Mouse (Mus musculus) small intestine, adult 2 months (tissue): Measurements from ENCODE around the gene Stk38l. TPM values are rescaled to one million over a fixed set of nuclear protein-coding genes. Genes with fewer than 3 reads are reported as not detected.
A peak's percentile ranks its signal among the peaks of the same experiment; 100 is the strongest.

ENCODE experiments used
- H3K27ac ChIP-seq: fragments of 200-500 bp; 2 replicates; pipeline ENCODE4 v1.5.1; 2012; ENCODE audit warnings: low read depth, low read length, control low read depth, inconsistent platforms; ENCODE audit not compliant: insufficient read depth
- H3K27me3 ChIP-seq: fragments of 200-500 bp; 2 replicates; pipeline ENCODE4 v1.6.1; 2012; ENCODE audit warnings: mild to moderate bottlenecking, moderate library complexity, low read length, inconsistent platforms; ENCODE audit not compliant: control insufficient read depth, insufficient read depth
- H3K36me3 ChIP-seq: fragments of 200-500 bp; 2 replicates; pipeline ENCODE4 v1.6.1; 2012; ENCODE audit warnings: mild to moderate bottlenecking, low read length, control low read depth, inconsistent platforms; ENCODE audit not compliant: control insufficient read depth, insufficient read depth
- H3K4me1 ChIP-seq: fragments of 200-500 bp; 2 replicates; pipeline ENCODE4 v1.6.1; 2012; ENCODE audit warnings: low read length, inconsistent platforms, mixed read lengths; ENCODE audit not compliant: control insufficient read depth, insufficient read depth, insufficient read length
- H3K4me3 ChIP-seq: fragments of 200-500 bp; 2 replicates; pipeline ENCODE4 v1.5.1; 2012; ENCODE audit warnings: low read depth, mild to moderate bottlenecking, control low read depth, inconsistent platforms, low read length, moderate library complexity
- CTCF ChIP-seq: fragments of 200-500 bp; IDR thresholded peaks from 2 replicates; pipeline ENCODE4 v1.5.1; 2012; ENCODE audit warnings: low read depth, mild to moderate bottlenecking, control low read depth, inconsistent platforms, low read length, moderate library complexity, mixed read lengths; ENCODE audit not compliant: insufficient replicate concordance, insufficient read length; ENCODE audit errors: extremely low read depth
- POLR2A ChIP-seq: fragments of 200-500 bp; IDR thresholded peaks from 2 replicates; pipeline ENCODE4 v1.6.1; 2012; ENCODE audit warnings: low read depth, mild to moderate bottlenecking, control low read depth, inconsistent platforms, low read length, moderate library complexity
- WGBS: fragments of 180-500 bp; shearing (Covaris S2); methylation state at CpG from one replicate; pipeline ENCODE4 v1.1.7; 2018; 5-methylcytosine and 5-hydroxymethylcytosine counted together
- polyA plus RNA-seq: library from polyadenylated mRNA; depleted of rRNA; stranded (reverse); fragments of >200 nt; gene quantifications from 2 replicates; pipeline ENCODE4 v1.2.3, GENCODE M21; 2012

Gene Stk38l
- polyA plus RNA-seq, 1 experiment: 1.6 TPM

DNA sequence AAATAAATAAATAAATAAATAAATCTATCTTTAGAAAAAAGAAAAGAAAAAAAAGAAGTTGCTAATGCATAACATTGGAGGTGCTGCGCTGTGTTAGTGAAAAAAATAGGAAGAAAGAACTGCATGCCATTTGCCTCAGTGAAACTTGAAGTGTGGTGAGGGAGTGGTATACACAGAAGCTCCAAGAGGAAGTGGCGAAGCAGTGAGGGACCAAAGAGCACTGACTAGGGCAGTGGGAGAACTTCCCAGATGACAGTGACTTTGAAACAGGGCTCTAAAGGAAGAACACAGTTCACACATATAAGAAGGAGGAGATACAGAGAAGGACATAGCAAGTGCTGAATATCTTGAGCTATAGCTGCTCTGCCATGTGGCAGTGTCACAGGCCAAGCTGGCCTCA is 34.2 kb downstream of the Stk38l start:
- H3K27ac ChIP-seq: no peak overlapping the region
- no peak overlapping the region for H3K4me3 ChIP-seq
- TF ChIP-seq POLR2A (no peak), CTCF (no peak)
- H3K27me3 ChIP-seq: no peaks in the 10 kb centered on the region
- 0 out of 2 replicates have a peak, but pooled peaks cover 2% of the 10 kb centered on the region for H3K36me3 ChIP-seq
- 88% methylated on average over 2 of the region's 2 CpGs for WGBS
- peaks cover 3% of the 10 kb centered on the region; the same call in 1 of the 2 replicates for H3K4me1 ChIP-seq

DNA sequence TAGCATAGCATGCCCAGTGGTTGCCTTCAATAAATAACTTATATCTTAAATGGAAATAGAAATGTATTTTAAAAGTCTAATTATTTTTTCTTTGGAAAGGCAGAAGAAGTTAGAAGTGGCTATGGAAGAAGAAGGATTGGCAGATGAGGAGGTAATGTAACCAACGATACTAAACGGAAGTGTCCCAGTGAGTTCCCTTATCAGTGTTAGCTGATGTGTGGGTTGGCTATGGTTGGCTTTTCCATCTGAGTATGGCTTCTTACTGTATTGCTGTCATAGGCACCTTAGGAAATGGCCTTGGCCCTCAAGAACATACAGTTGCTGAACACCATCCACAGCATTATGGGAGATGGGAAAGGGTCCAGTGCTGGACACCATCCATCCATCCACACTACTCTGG is 35.2 kb downstream of the Stk38l start:
- Histone ChIP-seq H3K4me3 (no peak overlapping the region), H3K27ac (no peak overlapping the region), H3K4me1 (peaks cover 3% of the 10 kb centered on the region; the same call in 1 of the 2 replicates), H3K27me3 (no peaks in the 10 kb centered on the region), H3K36me3 (0 out of 2 replicates have a peak, but pooled peaks cover 2% of the 10 kb centered on the region)
- WGBS: 97% methylated on average over 2 of the region's 2 CpGs
- no peak for TF ChIP-seq CTCF
- TF ChIP-seq POLR2A: no peak

DNA sequence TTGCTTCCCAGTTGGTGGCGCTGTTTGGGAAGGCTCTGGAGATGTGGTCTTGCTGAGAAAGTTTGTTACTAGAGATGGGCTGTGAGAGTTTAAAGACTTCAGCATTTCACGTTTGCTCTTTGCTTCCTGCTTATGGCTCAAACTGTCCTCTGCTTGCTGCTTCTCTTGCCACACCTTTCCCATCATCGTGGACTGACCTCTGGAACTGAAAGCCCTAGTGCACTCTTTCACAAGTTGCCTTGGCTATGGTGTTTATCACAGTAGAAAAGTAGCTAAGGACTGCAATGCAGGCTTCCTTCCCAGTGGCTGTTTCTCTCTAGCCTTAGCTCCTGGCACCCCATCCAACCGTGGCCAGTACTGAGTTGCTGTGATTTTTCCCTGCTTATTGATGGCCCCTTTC is 35.9 kb downstream of the Stk38l start:
- Histone ChIP-seq H3K4me1 (peaks cover 3% of the 10 kb centered on the region; the same call in 1 of the 2 replicates), H3K27ac (no peak overlapping the region), H3K4me3 (no peak overlapping the region), H3K36me3 (0 out of 2 replicates have a peak, but pooled peaks cover 2% of the 10 kb centered on the region), H3K27me3 (no peaks in the 10 kb centered on the region)
- 55% methylated on average over 4 of the region's 4 CpGs for WGBS
- TF ChIP-seq POLR2A: no peak
- no peak for TF ChIP-seq CTCF

DNA sequence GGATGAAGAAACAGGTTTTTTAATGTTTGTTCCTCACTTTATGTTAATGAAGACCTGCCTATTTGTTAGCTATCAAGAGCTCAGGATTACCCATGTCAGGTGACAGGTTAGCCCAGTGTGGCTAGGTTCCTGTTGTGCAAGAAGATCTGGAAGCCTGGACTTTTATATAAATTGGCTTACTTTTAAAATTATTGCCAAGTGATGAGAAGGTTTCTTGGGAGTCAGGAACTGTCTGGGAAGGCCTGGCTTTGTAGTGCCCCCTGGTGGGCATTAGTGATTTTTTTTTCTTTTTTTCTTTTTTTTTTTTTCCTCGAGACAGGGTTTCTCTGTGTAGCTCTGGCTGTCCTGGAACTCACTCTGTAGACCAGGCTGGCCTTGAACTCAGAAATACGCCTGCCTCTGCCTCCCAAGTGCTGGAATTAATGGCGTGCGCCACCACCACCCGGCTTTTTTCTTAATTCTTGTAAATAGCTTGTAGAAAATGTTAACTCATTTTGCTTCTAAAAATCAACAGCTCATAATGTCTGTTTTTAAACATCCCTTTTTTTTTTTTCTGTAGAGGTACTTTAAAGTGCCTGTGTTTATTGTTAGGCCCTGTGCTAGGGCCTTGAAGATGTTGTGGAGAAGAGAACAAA is 37.6 kb downstream of the Stk38l start:
- no peak overlapping the region for H3K4me3 ChIP-seq
- H3K27me3 ChIP-seq: no peaks in the 10 kb centered on the region
- TF ChIP-seq CTCF (peak; percentile 51; the same call in 1 of the 2 replicates), POLR2A (no peak)
- whole genome bisulfite sequencing: 59% methylated on average over 5 of the region's 5 CpGs
- peaks cover 11% of the 10 kb centered on the region for H3K36me3 ChIP-seq
- no peak overlapping the region for H3K27ac ChIP-seq
- peaks cover 3% of the 10 kb centered on the region; the same call in 1 of the 2 replicates for H3K4me1 ChIP-seq

DNA sequence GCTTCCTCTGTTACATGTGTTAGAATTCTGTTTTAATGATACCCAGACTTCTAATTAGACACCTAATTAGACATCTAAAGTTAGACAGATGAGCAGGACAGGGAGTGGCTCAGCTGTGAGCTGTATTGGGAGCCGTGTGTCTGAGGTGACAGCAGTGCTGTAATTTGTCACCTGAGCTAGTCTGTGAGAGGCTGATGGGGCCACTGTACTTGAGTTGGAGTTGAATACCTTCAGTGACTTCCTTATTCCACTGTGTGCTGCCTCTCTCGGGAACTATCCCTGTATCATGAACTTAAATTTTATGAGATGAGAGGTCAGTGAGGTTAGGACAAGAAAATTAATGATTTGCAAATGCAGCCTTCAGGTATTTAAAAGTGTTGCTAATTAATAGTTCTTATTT is 39.8 kb downstream of the Stk38l start:
- WGBS: 47% methylated on average over 2 of the region's 2 CpGs
- no peaks in the 10 kb centered on the region for H3K27me3 ChIP-seq
- peaks cover 24% of the 10 kb centered on the region for H3K36me3 ChIP-seq
- H3K4me3 ChIP-seq: no peak overlapping the region
- H3K27ac ChIP-seq: no peak overlapping the region
- no peaks in the 10 kb centered on the region for H3K4me1 ChIP-seq
- no peak for TF ChIP-seq CTCF
- TF ChIP-seq POLR2A: no peak

DNA sequence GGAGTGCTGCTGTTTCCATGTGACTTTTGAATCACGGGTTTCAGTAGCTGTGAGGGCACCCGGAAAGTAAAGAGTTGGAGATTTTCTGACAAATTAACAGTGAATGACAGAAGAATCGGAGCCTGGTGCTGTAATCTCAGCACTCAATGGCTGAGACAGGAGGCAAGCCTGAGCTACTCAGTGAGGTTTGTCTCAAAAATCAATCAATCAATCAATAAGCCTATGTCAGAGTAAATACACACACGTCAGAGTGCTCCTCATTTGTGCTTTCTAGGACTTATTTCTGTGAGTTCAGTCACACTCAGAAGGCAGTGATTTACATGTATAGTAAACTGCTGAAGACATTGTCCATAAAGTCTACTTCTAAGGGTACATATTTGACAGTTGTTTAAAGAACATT is 40.5 kb downstream of the Stk38l start:
- H3K36me3 ChIP-seq: peaks cover 25% of the 10 kb centered on the region
- WGBS: 88% methylated on average over 4 of the region's 4 CpGs
- H3K4me3 ChIP-seq: no peak overlapping the region
- TF ChIP-seq CTCF (no peak), POLR2A (no peak)
- no peaks in the 10 kb centered on the region for H3K4me1 ChIP-seq
- no peak overlapping the region for H3K27ac ChIP-seq
- H3K27me3 ChIP-seq: no peaks in the 10 kb centered on the region

DNA sequence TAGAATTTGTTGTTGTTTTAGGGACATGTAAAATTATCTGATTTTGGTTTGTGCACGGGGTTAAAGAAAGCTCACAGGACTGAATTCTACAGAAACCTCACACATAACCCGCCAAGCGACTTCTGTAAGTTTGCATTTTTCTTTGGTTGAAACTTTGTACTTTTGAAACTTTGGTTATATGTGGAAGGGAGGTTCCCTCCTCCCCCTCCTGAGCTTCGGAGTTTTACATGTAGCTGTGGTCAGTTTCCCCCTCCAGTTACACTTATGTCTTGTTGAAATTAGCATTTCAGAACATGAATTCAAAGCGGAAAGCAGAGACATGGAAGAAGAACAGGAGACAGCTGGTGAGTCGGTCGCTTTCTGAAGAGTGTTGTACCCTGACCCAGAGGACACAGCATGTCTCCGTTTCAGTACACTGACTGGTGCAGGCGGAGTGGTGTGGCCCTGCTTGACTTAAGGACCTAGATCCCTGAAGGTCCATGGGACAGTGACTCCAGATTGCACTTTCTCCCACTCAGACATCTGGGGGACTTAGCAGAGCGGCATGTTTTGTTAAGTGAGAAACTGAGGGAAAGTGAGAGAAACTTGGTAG is 44.1 kb downstream of the Stk38l start:
- Histone ChIP-seq H3K27ac (no peak overlapping the region), H3K27me3 (no peaks in the 10 kb centered on the region), H3K4me1 (no peaks in the 10 kb centered on the region), H3K36me3 (peaks cover 48% of the 10 kb centered on the region), H3K4me3 (no peak overlapping the region)
- no peak for TF ChIP-seq CTCF
- TF ChIP-seq POLR2A: no peak
- WGBS: 92% methylated on average over 10 of the region's 10 CpGs
